In genomic region chr11:21427291-21428012, GRCm38 (mm10) we compare ENCODE assay signal across 22 mouse cellular contexts. TPM values are rescaled to one million over a fixed set of nuclear protein-coding genes. Genes with fewer than 3 reads are reported as not detected.
DNase-seq lines count a peak whose midpoint lies in the region; ATAC-seq and TF ChIP-seq lines count a peak whose summit lies in the region.
"Had no signal": no experiment of that assay in that cellular context is flagged by ENCODE, and none has a peak within 500 bp of the region (broad histone marks: within the 10 kb centered on the region; RNA-seq: fewer than 3 reads in every experiment).

No protein-coding gene starts in this region.

- DNase-seq in kidney, adult 11 months: peak; percentile 66
- no peak for DNase-seq in kidney, postnatal 4 days
- DNase-seq in liver, adult 2 months (ENCODE audit: extremely low read depth, low read depth, low spot score): peak; percentile 100
- DNase-seq in liver: no peak
- no peak for DNase-seq in layer of hippocampus, adult 8-10 months (ENCODE audit: low spot score in 2 of 2)
- no peak for DNase-seq in cerebellum, postnatal 14 days
- DNase-seq: cerebellum, adult 11-12 months; cerebellum, postnatal 10 days; gastrocnemius, postnatal 36 days; heart, postnatal 36 days; lung, adult 18-20 months; lung, postnatal 14 days had no signal

- H3K9me3 ChIP-seq in intestine, embryonic 15.5 days: no peaks in the 10 kb centered on the region
- H3K9me3 ChIP-seq: embryonic facial prominence, embryonic 12.5 days; forebrain, embryonic 12.5 days; limb, embryonic 12.5 days; midbrain, embryonic 12.5 days; neural tube, embryonic 15.5 days had no signal

- no peaks in the 10 kb centered on the region for H3K79me2 ChIP-seq in liver, adult 2 months (ENCODE audit: control insufficient read depth, insufficient read depth, low read length)

- peak overlapping the region; percentile 90 for H3K27ac ChIP-seq in liver, adult 2 months (replicated peaks; ENCODE audit: insufficient read depth, low read depth, low read length)
- 0 out of 2 replicates have a peak overlapping the region, but pooled peaks have one; percentile 1 for H3K27ac ChIP-seq in intestine, embryonic 15.5 days
- peak overlapping the region; percentile 87 for H3K27ac ChIP-seq in small intestine, adult 2 months (ENCODE audit: insufficient read depth, low read depth, low read length)
- H3K27ac ChIP-seq: embryonic facial prominence, embryonic 12.5 days; forebrain, embryonic 12.5 days; hindbrain, embryonic 14.5 days; limb, embryonic 12.5 days; midbrain, embryonic 12.5 days; neural tube, embryonic 15.5 days had no signal

- 20% methylated on average over 4 of the region's 4 CpGs for WGBS in liver, adult 2 months
- WGBS in intestine, embryonic 15.5 days: 60% methylated on average over 4 of the region's 4 CpGs
- WGBS in small intestine, adult 2 months: 22% methylated on average over 4 of the region's 4 CpGs

- H3K4me1 ChIP-seq in liver, adult 2 months (ENCODE audit: control insufficient read depth, insufficient read depth, low read length): peaks cover 27% of the 10 kb centered on the region
- H3K4me1 ChIP-seq in intestine, embryonic 15.5 days (replicated peaks): 0 out of 2 replicates have a peak, but pooled peaks cover 3% of the 10 kb centered on the region
- H3K4me1 ChIP-seq in small intestine, adult 2 months (ENCODE audit: control insufficient read depth, insufficient read depth, insufficient read length, low read length): peaks cover 19% of the 10 kb centered on the region
- H3K4me1 ChIP-seq: embryonic facial prominence, embryonic 12.5 days; forebrain, embryonic 12.5 days; midbrain, embryonic 12.5 days; neural tube, embryonic 15.5 days had no signal

- no peak for TF ChIP-seq POLR2A in liver, adult 2 months (IDR thresholded peaks at IDR 0.05; ENCODE audit: extremely low read depth, insufficient read depth, low read length)
- TF ChIP-seq POLR2A in small intestine, adult 2 months (IDR thresholded peaks at IDR 0.05; ENCODE audit: low read depth, low read length): no peak

- no peak overlapping the region for H3K4me3 ChIP-seq in liver, adult 2 months (ENCODE audit: insufficient read depth, low read depth, low read length)
- no peak overlapping the region for H3K4me3 ChIP-seq in intestine, embryonic 15.5 days (replicated peaks)
- no peak overlapping the region for H3K4me3 ChIP-seq in small intestine, adult 2 months (ENCODE audit: low read depth, low read length)
- H3K4me3 ChIP-seq: embryonic facial prominence, embryonic 12.5 days; forebrain, embryonic 12.5 days; limb, embryonic 12.5 days; midbrain, embryonic 12.5 days; neural tube, embryonic 15.5 days had no signal

- H3K9ac ChIP-seq in liver, adult 2 months (ENCODE audit: low read depth, low read length): 0 out of 2 replicates have a peak overlapping the region, but pooled peaks have one; percentile 1
- no peak overlapping the region for H3K9ac ChIP-seq in intestine, embryonic 15.5 days
- H3K9ac ChIP-seq: embryonic facial prominence, embryonic 12.5 days; forebrain, embryonic 12.5 days; hindbrain, embryonic 14.5 days; limb, embryonic 12.5 days; midbrain, embryonic 12.5 days; neural tube, embryonic 15.5 days had no signal

- ATAC-seq in intestine, embryonic 15.5 days: peak; percentile 85
- ATAC-seq: inflammation-experienced regulatory T-cells, adult 6 months; Patski had no signal

- H3K4me2 ChIP-seq in intestine, embryonic 15.5 days (replicated peaks): no peak overlapping the region
- H3K4me2 ChIP-seq: embryonic facial prominence, embryonic 12.5 days; forebrain, embryonic 12.5 days; hindbrain, embryonic 14.5 days; limb, embryonic 12.5 days; midbrain, embryonic 12.5 days; neural tube, embryonic 15.5 days had no signal

- no peaks in the 10 kb centered on the region for H3K36me3 ChIP-seq in liver, adult 2 months (ENCODE audit: control insufficient read depth, insufficient read depth, low read length)
- H3K36me3 ChIP-seq in intestine, embryonic 15.5 days: no peaks in the 10 kb centered on the region
- H3K36me3 ChIP-seq in small intestine, adult 2 months (ENCODE audit: control insufficient read depth, insufficient read depth, low read length): no peaks in the 10 kb centered on the region
- H3K36me3 ChIP-seq: embryonic facial prominence, embryonic 12.5 days; forebrain, embryonic 12.5 days; limb, embryonic 12.5 days; midbrain, embryonic 12.5 days; neural tube, embryonic 15.5 days had no signal

- TF ChIP-seq CTCF in liver, adult 2 months (IDR thresholded peaks at IDR 0.05; ENCODE audit: low read depth, low read length): no peak
- TF ChIP-seq CTCF in small intestine, adult 2 months (IDR thresholded peaks at IDR 0.05; ENCODE audit: extremely low read depth, insufficient read length, insufficient replicate concordance, low read depth, low read length): no peak

- H3K27me3 ChIP-seq in liver, adult 2 months (ENCODE audit: control insufficient read depth, insufficient read depth, low read length): no peaks in the 10 kb centered on the region
- no peaks in the 10 kb centered on the region for H3K27me3 ChIP-seq in intestine, embryonic 15.5 days (replicated peaks)
- H3K27me3 ChIP-seq in small intestine, adult 2 months (ENCODE audit: control insufficient read depth, insufficient read depth, low read length): no peaks in the 10 kb centered on the region
- H3K27me3 ChIP-seq: embryonic facial prominence, embryonic 12.5 days; forebrain, embryonic 12.5 days; limb, embryonic 12.5 days; midbrain, embryonic 12.5 days; neural tube, embryonic 15.5 days; Patski had no signal

RNA-seq across cellular contexts. Expression of gene Ugp2, which starts 56.5 kb away (rescaled TPM):
- total RNA-seq in liver, adult 2 months (2014; rRNA removed): 275 and 425 TPM in 2 replicates
- 26.4 and 26.8 TPM in 2 replicates for polyA plus RNA-seq in liver, adult 2 months (2012; rRNA removed)
- polyA plus RNA-seq in intestine, embryonic 15.5 days (2015; fragmentation: Nextera tagmentation; extraction: Ambion mirVana): 99.9 and 116 TPM in 2 replicates
- polyA plus RNA-seq in small intestine, adult 2 months (2012; rRNA removed): 0.95 and 1.9 TPM in 2 replicates
- 10 to 100 TPM; 77.2 to 90.9 (median 84.2) TPM for total RNA-seq in layer of hippocampus, adult 8-10 months (2022)

Comparison
In these comparisons a context has a peak if more than half of its experiments do, and no peak if none do; other contexts are left out.
1. DNase-seq: peak in kidney, adult 11 months (single experiment) and liver, adult 2 months (single experiment); none in kidney, postnatal 4 days (0 of 2), liver (single experiment), layer of hippocampus, adult 8-10 months (0 of 2) and cerebellum, postnatal 14 days (0 of 2).
2. H3K27ac ChIP-seq: peak in every context shown above with its lines; median percentile 90 in liver, adult 2 months; 87 in small intestine, adult 2 months; 1 in intestine, embryonic 15.5 days.